Mouse (Mus musculus): ENCODE measurements around the gene Wasl. TPM values are rescaled to one million over a fixed set of nuclear protein-coding genes. Genes with fewer than 3 reads are reported as not detected.

Gene Wasl
- total and polyA plus RNA-seq, 2 experiments from 2014 or later: 20.9 to 61.0 TPM

DNA sequence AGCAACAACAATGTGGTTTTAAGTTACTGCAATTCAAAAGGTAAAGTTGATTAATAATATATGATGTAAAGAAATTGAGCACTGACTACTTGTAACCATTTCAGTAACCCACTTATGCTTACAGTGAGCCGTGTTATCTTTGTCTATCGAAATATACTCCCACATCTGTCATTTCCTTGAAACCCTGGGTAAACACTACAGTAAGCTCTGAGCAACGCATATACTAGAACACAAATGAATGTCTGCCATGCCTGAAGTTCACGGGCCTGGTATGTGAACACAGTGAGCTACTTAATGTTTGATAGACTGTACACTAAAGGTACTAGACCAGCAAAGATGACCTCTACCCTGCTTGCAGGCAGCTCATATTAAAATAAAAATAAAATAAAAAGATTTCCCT is 2.3 kb downstream of the Wasl start:
- DNase-seq (ENCODE audit: low spot score): no peak
- H3K9me3 ChIP-seq (ENCODE audit: low read length): no peaks in the 10 kb centered on the region
- no peak overlapping the region for H3K9ac ChIP-seq (replicated peaks; ENCODE audit: low read length)
- no peak for TF ChIP-seq CTCF (IDR thresholded peaks at IDR 0.05; ENCODE audit: low read depth)
- no peak overlapping the region for H3K27ac ChIP-seq
- H3K27me3 ChIP-seq (ENCODE audit: insufficient read depth, low read length): no peaks in the 10 kb centered on the region
- WGBS: 59% methylated on average over 4 of the region's 4 CpGs
- no peak for ATAC-seq
- H3K36me3 ChIP-seq (ENCODE audit: insufficient read depth, low read length): no peaks in the 10 kb centered on the region
- H3K4me3 ChIP-seq (ENCODE audit: low read length): peak overlapping the region; percentile 13; the same call in 1 of the 2 replicates
- peaks cover 4% of the 10 kb centered on the region; the same call in 1 of the 2 replicates for H3K4me1 ChIP-seq (ENCODE audit: insufficient read depth, low read length)
- peak overlapping the region; percentile 85 for H3K4me2 ChIP-seq (ENCODE audit: low read depth, low read length)

DNA sequence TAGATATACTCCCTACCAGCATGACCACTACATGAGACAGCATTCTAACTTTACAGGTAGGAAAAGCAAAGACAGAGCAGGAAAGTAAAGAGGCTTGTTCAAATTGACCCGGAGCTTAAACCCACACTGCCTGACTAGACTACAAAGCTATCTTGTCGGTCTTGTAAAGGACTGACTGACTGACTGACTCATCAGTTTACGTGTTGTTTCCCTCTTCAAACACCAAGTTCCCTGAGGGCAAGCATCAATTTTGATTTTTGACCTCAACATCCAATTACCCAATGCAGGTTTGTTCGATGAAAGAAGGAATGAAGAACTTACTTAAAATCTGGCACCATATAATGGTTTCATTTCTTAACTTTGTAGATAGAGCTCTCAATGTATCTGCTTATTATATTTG is 2.9 kb downstream of the Wasl start:
- Histone ChIP-seq H3K4me3 (ENCODE audit: low read length) (no peak overlapping the region; the same call in 1 of the 2 replicates), H3K4me2 (ENCODE audit: low read depth, low read length) (peak overlapping the region; percentile 85), H3K4me1 (ENCODE audit: insufficient read depth, low read length) (peaks cover 4% of the 10 kb centered on the region; the same call in 1 of the 2 replicates), H3K9ac (replicated peaks; ENCODE audit: low read length) (no peak overlapping the region), H3K36me3 (ENCODE audit: insufficient read depth, low read length) (no peaks in the 10 kb centered on the region), H3K27ac (no peak overlapping the region), H3K27me3 (ENCODE audit: insufficient read depth, low read length) (no peaks in the 10 kb centered on the region), H3K9me3 (ENCODE audit: low read length) (no peaks in the 10 kb centered on the region)
- no peak for TF ChIP-seq CTCF (IDR thresholded peaks at IDR 0.05; ENCODE audit: low read depth)
- ATAC-seq: no peak
- WGBS: 83% methylated on average over 4 of the region's 4 CpGs
- no peak for DNase-seq (ENCODE audit: low spot score)

DNA sequence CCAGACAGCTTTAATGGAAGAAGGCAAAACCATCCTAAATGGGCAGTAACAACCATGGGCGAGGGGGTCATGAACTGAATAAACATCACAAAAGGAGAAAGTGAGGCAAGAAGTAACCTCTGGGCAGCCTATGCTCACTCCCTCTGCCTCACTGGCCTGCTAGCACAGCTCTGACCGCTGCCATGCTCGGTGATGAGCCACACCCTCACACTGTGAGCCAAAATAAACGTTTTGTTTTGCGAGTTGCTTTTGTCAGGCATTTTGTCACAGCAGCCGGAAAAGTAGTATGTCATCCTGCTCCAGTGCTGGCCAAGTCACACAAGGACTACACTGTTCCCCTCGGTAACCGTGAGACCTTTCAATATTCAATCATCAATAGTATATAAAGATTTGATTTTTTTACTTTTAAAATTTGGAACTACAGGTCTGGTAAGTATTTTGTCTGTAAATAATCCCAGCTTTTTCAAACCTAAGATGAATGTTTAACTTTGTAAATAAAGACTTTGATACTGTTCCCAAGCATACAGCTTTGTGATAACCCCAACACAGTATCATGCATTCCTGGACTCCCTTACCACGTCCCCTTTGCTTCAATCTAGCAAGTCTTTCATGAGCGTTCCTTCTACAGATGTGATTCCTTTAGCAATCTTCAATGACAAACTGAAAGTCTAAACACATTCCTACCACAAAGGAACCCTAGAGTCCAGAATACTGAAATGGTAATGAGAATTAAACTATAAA is 7.0 kb downstream of the Wasl start:
- no peak for ATAC-seq
- 51% methylated on average over 10 of the region's 10 CpGs for WGBS

DNA sequence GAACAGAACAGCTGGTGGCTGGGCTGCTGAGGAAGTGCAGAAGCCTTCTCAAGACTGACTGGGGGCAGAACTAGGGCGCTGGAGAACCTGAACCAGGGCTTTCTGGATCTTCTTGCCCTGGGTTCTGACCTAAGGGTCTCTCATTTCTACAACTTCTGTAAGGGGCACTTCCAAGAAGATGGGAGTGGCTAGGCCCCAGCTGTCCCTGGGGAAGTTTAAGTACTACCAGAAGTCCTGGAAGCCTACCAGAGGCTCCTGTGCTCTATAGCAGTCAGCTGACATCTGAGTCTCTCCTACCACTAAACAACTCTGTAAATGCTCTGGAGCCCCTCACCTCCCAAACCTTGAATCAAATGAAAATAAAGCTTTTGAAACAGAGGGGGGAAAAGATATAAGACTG is 8.7 kb downstream of the Wasl start:
- H3K4me2 ChIP-seq (ENCODE audit: low read depth, low read length): no peak overlapping the region
- DNase-seq (ENCODE audit: low spot score) (no peak), ATAC-seq (no peak)
- no peak for TF ChIP-seq CTCF (IDR thresholded peaks at IDR 0.05; ENCODE audit: low read depth)
- no peak overlapping the region for H3K4me3 ChIP-seq (ENCODE audit: low read length)
- no peaks in the 10 kb centered on the region for H3K9me3 ChIP-seq (ENCODE audit: low read length)
- H3K9ac ChIP-seq (replicated peaks; ENCODE audit: low read length): no peak overlapping the region
- no peaks in the 10 kb centered on the region for H3K4me1 ChIP-seq (ENCODE audit: insufficient read depth, low read length)
- H3K27me3 ChIP-seq (ENCODE audit: insufficient read depth, low read length): no peaks in the 10 kb centered on the region
- no peaks in the 10 kb centered on the region for H3K36me3 ChIP-seq (ENCODE audit: insufficient read depth, low read length)
- 82% methylated on average over 1 of the region's 1 CpGs for WGBS
- H3K27ac ChIP-seq: no peak overlapping the region

More for the DNA sequence above, 7.0 kb downstream of the Wasl start:
- Histone ChIP-seq H3K4me1 (ENCODE audit: insufficient read depth, low read length) (peaks cover 4% of the 10 kb centered on the region; the same call in 1 of the 2 replicates), H3K27me3 (ENCODE audit: insufficient read depth, low read length) (no peaks in the 10 kb centered on the region), H3K4me3 (ENCODE audit: low read length) (no peak overlapping the region), H3K27ac (no peak overlapping the region), H3K9me3 (ENCODE audit: low read length) (no peaks in the 10 kb centered on the region), H3K9ac (replicated peaks; ENCODE audit: low read length) (no peak overlapping the region), H3K36me3 (ENCODE audit: insufficient read depth, low read length) (no peaks in the 10 kb centered on the region), H3K4me2 (ENCODE audit: low read depth, low read length) (no peak overlapping the region)
- no peak for TF ChIP-seq CTCF (IDR thresholded peaks at IDR 0.05; ENCODE audit: low read depth)
- no peak for DNase-seq (ENCODE audit: low spot score)

DNA sequence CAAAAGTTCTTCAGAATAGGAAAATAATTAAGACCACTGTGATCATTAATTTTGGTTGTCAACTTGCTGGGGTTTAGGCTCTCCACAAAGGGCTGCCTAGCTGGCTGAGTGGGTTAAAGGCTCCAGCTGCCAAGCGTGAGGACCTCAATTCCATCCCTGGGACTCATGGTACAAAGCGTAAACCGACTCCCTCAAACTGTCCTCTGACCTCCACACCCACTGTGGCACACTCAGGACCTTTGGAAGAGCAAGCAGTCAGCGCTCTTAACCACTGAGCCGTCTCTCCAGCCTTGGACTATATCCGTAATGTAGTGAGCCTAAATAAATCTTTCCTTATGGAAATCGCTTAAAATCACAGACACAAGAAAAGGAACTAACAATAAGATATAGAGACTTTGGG is 13.3 kb downstream of the Wasl start:
- Histone ChIP-seq H3K4me3 (ENCODE audit: low read length) (no peak overlapping the region), H3K4me1 (ENCODE audit: insufficient read depth, low read length) (0 out of 2 replicates have a peak, but pooled peaks cover 5% of the 10 kb centered on the region), H3K4me2 (ENCODE audit: low read depth, low read length) (no peak overlapping the region), H3K27me3 (ENCODE audit: insufficient read depth, low read length) (no peaks in the 10 kb centered on the region), H3K36me3 (ENCODE audit: insufficient read depth, low read length) (no peaks in the 10 kb centered on the region), H3K9ac (replicated peaks; ENCODE audit: low read length) (no peak overlapping the region), H3K9me3 (ENCODE audit: low read length) (no peaks in the 10 kb centered on the region), H3K27ac (no peak overlapping the region)
- DNase-seq (ENCODE audit: low spot score) (no peak), ATAC-seq (no peak)
- WGBS: 71% methylated on average over 7 of the region's 7 CpGs
- no peak for TF ChIP-seq CTCF (IDR thresholded peaks at IDR 0.05; ENCODE audit: low read depth)

DNA sequence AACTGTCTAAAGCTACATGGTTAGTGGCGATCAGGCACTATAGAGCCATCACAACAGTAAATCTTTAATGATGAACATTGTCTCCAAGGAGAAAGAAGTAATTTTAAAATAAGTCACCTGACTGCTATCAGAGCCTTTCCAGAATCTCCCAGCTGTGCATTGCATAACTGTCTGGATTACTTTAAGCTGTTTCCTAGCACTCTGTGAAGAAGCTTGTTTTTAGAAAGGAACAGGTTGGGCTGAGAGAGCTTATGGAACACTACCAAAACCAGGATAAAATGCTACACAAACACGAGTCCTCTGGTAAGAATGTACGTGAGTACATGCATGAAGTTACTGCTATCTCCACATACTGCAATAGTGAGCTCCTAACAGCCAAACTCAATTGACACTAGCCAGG is 14.1 kb downstream of the Wasl start:
- H3K9me3 ChIP-seq (ENCODE audit: low read length): no peaks in the 10 kb centered on the region
- no peak overlapping the region for H3K4me3 ChIP-seq (ENCODE audit: low read length)
- ATAC-seq (no peak), DNase-seq (ENCODE audit: low spot score) (no peak)
- no peaks in the 10 kb centered on the region for H3K36me3 ChIP-seq (ENCODE audit: insufficient read depth, low read length)
- no peaks in the 10 kb centered on the region for H3K27me3 ChIP-seq (ENCODE audit: insufficient read depth, low read length)
- no peak overlapping the region for H3K4me2 ChIP-seq (ENCODE audit: low read depth, low read length)
- TF ChIP-seq CTCF (IDR thresholded peaks at IDR 0.05; ENCODE audit: low read depth): no peak
- WGBS: 87% methylated on average over 3 of the region's 3 CpGs
- H3K4me1 ChIP-seq (ENCODE audit: insufficient read depth, low read length): 0 out of 2 replicates have a peak, but pooled peaks cover 5% of the 10 kb centered on the region
- no peak overlapping the region for H3K27ac ChIP-seq
- no peak overlapping the region for H3K9ac ChIP-seq (replicated peaks; ENCODE audit: low read length)

DNA sequence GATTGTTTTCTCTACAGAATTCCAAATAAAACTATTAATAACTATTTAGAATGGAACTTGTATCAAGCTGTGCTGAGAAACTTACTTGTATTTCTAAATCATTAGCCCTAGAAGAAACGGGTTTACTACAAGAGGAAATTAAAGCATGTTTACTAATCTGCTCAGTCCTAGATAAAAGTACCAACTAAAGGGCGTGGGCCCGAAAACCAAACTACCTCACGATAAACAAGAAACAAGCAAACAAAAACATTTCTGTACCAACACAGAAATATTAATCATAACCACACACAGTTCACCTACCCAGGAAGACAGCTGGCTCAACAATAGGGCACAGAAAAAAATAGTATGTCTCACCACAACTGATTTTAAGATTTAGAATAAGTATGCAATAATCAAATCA is 16.4 kb downstream of the Wasl start:
- DNase-seq (ENCODE audit: low spot score) (no peak), ATAC-seq (no peak)
- H3K9ac ChIP-seq (replicated peaks; ENCODE audit: low read length): no peak overlapping the region
- H3K27me3 ChIP-seq (ENCODE audit: insufficient read depth, low read length): no peaks in the 10 kb centered on the region
- H3K4me3 ChIP-seq (ENCODE audit: low read length): no peak overlapping the region
- H3K27ac ChIP-seq: no peak overlapping the region
- no peak for TF ChIP-seq CTCF (IDR thresholded peaks at IDR 0.05; ENCODE audit: low read depth)
- no peaks in the 10 kb centered on the region for H3K9me3 ChIP-seq (ENCODE audit: low read length)
- H3K4me1 ChIP-seq (ENCODE audit: insufficient read depth, low read length): 0 out of 2 replicates have a peak, but pooled peaks cover 5% of the 10 kb centered on the region
- WGBS: 85% methylated on average over 4 of the region's 4 CpGs
- H3K36me3 ChIP-seq (ENCODE audit: insufficient read depth, low read length): no peaks in the 10 kb centered on the region
- no peak overlapping the region for H3K4me2 ChIP-seq (ENCODE audit: low read depth, low read length)

Data from hindbrain, postnatal 0 days (tissue).